Mouse (Mus musculus) retina, embryonic 14.5 days (tissue): ENCODE measurements at regions not wholly inside any gene's neighbourhood (a gene's known extent, or its start where the extent isn't known, plus 50 kb on each side); places are given as distances from the start of the nearest gene placed in this dataset.
"Not testable (repeated sequence)": the region's sequence is repeated elsewhere in the genome, so short reads cannot be mapped to it uniquely, and the experiment has no call there.

ENCODE experiments used
- DNase-seq: peaks from one replicate; pipeline ENCODE4 v3.0.0-alpha.2; 2015; ENCODE audit warnings: low spot score

DNA sequence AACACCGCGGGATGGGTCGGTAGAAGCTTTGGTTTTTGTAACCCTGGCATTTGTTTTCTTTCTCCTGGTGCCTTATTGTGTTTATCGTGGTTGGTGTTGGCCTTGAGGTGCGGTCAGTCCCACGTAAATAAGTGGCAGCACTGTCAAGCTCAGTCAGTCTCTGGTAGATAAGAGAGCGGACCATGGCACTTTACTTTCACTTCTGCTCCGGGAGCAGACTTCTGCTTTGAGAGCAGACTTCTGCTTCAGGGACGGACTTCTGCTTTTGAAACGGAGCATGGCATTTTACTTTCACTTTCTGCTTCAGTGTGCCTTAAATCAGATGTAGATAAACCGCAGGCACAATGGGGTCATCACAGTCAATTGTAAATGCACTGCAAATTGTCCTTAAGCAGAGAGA lies 54.3 kb upstream of the Ccdc66 start:
- DNase-seq, result not testable (repeated sequence)

DNA sequence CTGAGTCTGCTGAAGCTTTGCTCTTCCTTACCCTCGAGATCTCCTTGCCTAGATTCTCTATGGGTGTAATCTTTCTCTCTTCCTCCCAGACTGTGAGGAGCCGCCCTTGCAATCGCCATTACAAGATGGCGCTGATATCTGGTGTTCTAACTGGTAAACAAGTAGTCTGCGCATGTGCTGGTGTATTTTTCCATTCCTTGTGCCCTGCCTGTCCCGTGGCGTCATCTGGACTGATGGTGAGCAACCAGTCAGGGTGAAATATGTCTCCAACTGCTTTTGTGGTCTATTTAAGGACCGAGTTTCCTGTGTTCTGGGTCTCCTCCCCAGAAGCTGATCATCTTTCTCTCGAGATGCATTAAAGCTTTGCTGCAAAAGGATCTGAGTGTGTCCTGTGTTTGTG lies 53.7 kb upstream of the Ccdc66 start:
- DNase-seq, result not testable (repeated sequence)

DNA sequence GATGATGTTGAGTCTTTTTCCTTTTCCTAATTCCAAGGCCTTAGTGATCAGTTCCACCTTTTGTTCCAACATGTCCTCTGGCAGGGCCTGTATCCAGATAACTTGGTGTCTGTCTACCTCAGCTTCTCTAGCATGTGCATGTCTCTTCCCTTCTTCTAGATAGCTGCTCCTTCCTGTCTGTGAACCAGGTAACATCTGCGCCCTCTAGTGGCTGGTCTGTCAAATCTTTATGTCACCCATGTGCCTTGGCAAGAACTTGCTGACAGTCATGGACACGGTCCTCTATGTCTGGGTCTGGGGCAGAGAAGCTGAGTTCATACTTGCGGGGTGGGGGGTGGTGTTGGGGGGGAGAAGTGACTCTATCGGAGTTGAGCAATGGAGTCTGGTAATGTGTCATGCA lies 52.2 kb upstream of the Ccdc66 start:
- peak; percentile 82 for DNase-seq

DNA sequence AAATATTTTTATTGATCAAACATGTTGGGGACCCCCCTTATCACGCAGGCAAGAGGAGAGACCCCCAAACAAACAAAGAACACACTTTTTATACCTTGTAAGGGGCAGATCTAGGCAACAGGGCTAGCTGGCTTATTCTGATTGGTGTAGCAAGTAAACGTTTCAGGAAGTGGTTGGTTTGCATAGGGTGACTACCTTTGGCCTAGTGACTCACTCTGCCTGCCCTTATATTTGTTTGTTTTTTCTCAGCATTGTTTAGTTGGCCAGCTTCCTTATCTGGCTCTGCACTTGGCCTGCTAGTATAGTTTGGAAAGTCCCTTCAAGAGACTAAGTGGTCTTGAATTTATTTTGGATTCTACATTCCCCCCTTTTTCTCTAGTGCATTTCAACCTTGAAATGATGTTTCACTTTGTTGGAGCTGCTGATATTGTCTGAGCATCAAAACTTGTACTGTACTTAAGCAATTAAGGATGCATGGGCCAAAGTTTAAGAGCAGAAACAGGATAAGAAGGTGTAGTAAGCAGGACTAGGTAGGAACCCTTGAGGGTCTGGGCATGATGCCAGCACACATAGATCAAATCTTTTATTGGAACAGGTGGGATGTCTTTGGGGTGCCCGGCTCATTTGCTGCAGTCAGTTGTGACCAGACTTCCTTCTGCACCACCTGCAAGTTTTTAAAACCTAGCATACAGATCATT lies 50.7 kb upstream of the Ccdc66 start:
- DNase-seq, result no peak
